Mouse (Mus musculus): ENCODE results near the gene Zdhhc1.

- TF ChIP-seq TAL1 (IDR thresholded peaks at IDR 0.05; ENCODE audit: low read length), result no peak
- no peak for TF ChIP-seq GATA1 (IDR thresholded peaks at IDR 0.05; ENCODE audit: low read length)
These were observed 12.3 kb downstream of the Zdhhc1 start for GRCm38 (mm10) chr8:105484392-105484791.

Data from erythroblast, embryonic 14.5 days (primary cell).